Mouse (Mus musculus) olfactory bulb, adult 2 months (tissue): ENCODE results near the gene Lrrc10.

ENCODE experiments used
- CTCF ChIP-seq: fragments of 200-500 bp; IDR thresholded peaks from 2 replicates; pipeline ENCODE4 v1.5.1; 2012; ENCODE audit warnings: low read depth, mild to moderate bottlenecking, low read length, moderate library complexity; ENCODE audit not compliant: insufficient read depth
- POLR2A ChIP-seq: fragments of 200-500 bp; IDR thresholded peaks from 2 replicates; pipeline ENCODE4 v1.6.1; 2012; ENCODE audit warnings: mild to moderate bottlenecking, low read depth, low read length, moderate library complexity; ENCODE audit not compliant: insufficient read depth

- no peak for TF ChIP-seq CTCF
- TF ChIP-seq POLR2A: no peak
Measured at GRCm38 (mm10) chr10:117031160-117031559, 14.0 kb upstream of the Lrrc10 start.
